Mouse (Mus musculus) hindbrain, embryonic 13.5 days (tissue): ENCODE results near the gene Tbx18. TPM values are rescaled to one million over a fixed set of nuclear protein-coding genes. Genes with fewer than 3 reads are reported as not detected.
A peak's percentile ranks its signal among the peaks of the same experiment; 100 is the strongest.

Experiments used
- ATAC-seq: fragments of 200-750 bp; cut with Nextera tagmentation; 2 replicates; pipeline ENCODE4 v1.8.0; 2017; ENCODE audit warnings: moderate TSS enrichment; ENCODE audit not compliant: low FRiP score
- H3K27ac ChIP-seq: fragments of 300-500 bp; sonication (generic); 2 replicates; pipeline ENCODE4 v1.5.1; 2015; ENCODE audit warnings: inconsistent platforms, mild to moderate bottlenecking, moderate library complexity
- H3K27me3 ChIP-seq: fragments of 300-500 bp; sonication (generic); 2 replicates; pipeline ENCODE4 v1.6.1; 2015; ENCODE audit warnings: mild to moderate bottlenecking, inconsistent platforms
- H3K36me3 ChIP-seq: fragments of 300-500 bp; sonication (generic); 2 replicates; pipeline ENCODE4 v1.6.1; 2015; ENCODE audit warnings: mild to moderate bottlenecking, inconsistent platforms
- H3K4me1 ChIP-seq: fragments of 300-500 bp; sonication (generic); replicated peaks from 2 replicates; pipeline ENCODE4 v1.6.1; 2015; ENCODE audit warnings: inconsistent platforms
- H3K4me2 ChIP-seq: fragments of 300-500 bp; sonication (generic); 2 replicates; pipeline ENCODE4 v1.6.1; 2015; ENCODE audit warnings: inconsistent platforms, mild to moderate bottlenecking, moderate library complexity
- H3K4me3 ChIP-seq: fragments of 300-500 bp; sonication (generic); 2 replicates; pipeline ENCODE4 v1.5.1; 2015; ENCODE audit warnings: mild to moderate bottlenecking, inconsistent platforms
- H3K9ac ChIP-seq: fragments of 300-500 bp; sonication (generic); 2 replicates; pipeline ENCODE4 v1.6.1; 2015; ENCODE audit warnings: mild to moderate bottlenecking, inconsistent platforms
- H3K9me3 ChIP-seq: fragments of 300-500 bp; sonication (generic); 2 replicates; pipeline ENCODE4 v1.6.1; 2016; ENCODE audit warnings: inconsistent platforms
- WGBS: fragments of 180-500 bp; shearing (Covaris S2); methylation state at CpG from one replicate; pipeline ENCODE4 v1.1.7; 2015; 5-methylcytosine and 5-hydroxymethylcytosine counted together
- polyA plus RNA-seq: library from polyadenylated mRNA; unstranded; fragments of >200 nt; fragmentation: Nextera tagmentation; extraction: Ambion mirVana; gene quantifications from 2 replicates; pipeline ENCODE4 v1.2.1, GENCODE M21; 2015

Tbx18 gene
- polyA plus RNA-seq: 1.8 and 2.1 TPM in 2 replicates

DNA sequence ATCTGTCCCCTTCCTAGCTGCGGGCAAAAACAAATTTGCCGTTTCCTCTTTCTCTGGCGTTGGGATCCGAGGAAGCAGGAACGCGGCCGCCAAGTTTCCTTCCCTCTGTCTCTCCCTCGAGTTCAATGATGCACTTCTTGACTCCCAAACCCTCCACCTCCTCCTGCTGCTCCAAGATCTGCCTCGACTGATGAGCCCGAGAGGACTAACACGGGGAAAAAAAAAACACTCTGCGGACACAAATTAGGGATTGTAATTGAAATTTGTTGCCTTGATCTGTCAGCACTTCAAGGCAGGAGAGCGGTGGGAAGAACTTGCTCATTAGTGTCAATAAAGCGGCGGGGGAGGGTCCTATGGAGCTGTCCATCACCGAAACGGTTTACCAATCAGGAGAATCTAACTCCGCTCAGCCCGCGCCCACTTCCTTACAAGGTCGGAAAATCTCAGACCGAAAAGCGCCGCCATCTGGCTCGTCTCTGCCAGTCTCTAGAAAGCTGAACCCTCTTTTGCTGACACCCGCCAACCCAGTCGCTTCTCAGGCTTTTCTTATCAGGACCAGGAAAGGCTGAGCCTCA, at the start of gene Tbx18:
Tbx18 (minus strand) TSS at position 300 of the 575 bp plus-strand sequence.
- Histone ChIP-seq H3K4me1 (peaks cover 24% of the 10 kb centered on the region), H3K36me3 (no peaks in the 10 kb centered on the region), H3K9ac (peak within 1 kb of the TSS; percentile 61), H3K27ac (peak within 1 kb of the TSS; percentile 44; the same call in 1 of the 2 replicates), H3K4me2 (peak within 1 kb of the TSS; percentile 59), H3K9me3 (no peaks in the 10 kb centered on the region), H3K4me3 (peak within 1 kb of the TSS; percentile 39), H3K27me3 (peaks cover 86% of the 10 kb centered on the region)
- whole genome bisulfite sequencing: under 1% methylated on average over 27 of the region's 27 CpGs
- ATAC-seq: peak; percentile 80

DNA sequence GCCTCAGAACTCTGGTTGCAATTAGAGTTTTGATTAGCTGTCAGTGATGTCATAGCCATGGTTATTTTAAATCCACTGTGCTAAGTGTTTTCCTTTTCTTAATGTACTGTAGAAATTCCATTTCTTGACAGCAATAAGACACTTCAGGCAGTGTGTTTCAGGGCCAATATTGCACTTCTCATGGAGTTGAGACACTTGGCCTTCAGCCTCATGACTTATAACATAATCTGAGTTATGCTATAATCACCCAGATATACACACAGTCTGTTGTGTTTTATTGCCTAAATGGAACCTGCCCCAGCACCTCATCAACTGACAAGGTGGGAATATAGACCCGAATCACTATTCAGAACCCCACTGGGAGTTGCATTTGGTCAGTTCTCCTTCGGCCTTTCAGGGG, 42.9 kb upstream of the Tbx18 start:
- H3K36me3 ChIP-seq: no peaks in the 10 kb centered on the region
- no peak overlapping the region for H3K4me2 ChIP-seq
- no peak overlapping the region for H3K9ac ChIP-seq
- no peak for ATAC-seq
- 77% methylated on average over 2 of the region's 2 CpGs for WGBS
- no peak overlapping the region for H3K4me3 ChIP-seq
- no peaks in the 10 kb centered on the region for H3K27me3 ChIP-seq
- no peak overlapping the region for H3K27ac ChIP-seq
- H3K4me1 ChIP-seq: no peaks in the 10 kb centered on the region
- H3K9me3 ChIP-seq: no peaks in the 10 kb centered on the region

DNA sequence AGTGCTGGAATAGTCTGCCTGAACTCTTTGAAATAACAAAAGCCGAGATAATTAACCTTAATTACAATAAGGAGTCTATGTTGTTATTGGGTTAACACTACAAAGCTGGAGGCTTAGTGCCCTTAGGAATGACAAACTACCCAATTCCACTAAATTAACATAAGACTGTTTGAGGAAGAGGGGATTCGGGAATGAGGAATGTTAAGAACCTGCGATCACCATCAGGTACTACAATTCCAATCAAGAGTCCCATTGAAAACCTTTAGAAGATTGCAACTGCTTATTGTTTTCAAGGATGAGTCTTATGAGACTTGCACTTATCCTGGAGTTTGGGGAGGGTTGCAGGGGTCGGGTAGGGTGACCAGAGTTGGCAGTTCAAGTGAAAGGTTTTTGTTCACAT, 24.6 kb upstream of the Tbx18 start:
- no peak overlapping the region for H3K27ac ChIP-seq
- no peak overlapping the region for H3K9ac ChIP-seq
- H3K36me3 ChIP-seq: no peaks in the 10 kb centered on the region
- H3K4me2 ChIP-seq: no peak overlapping the region
- H3K4me3 ChIP-seq: no peak overlapping the region
- no peak for ATAC-seq
- H3K27me3 ChIP-seq: no peaks in the 10 kb centered on the region
- H3K4me1 ChIP-seq: no peaks in the 10 kb centered on the region
- no peaks in the 10 kb centered on the region for H3K9me3 ChIP-seq
- WGBS: 71% methylated on average over 4 of the region's 4 CpGs

DNA sequence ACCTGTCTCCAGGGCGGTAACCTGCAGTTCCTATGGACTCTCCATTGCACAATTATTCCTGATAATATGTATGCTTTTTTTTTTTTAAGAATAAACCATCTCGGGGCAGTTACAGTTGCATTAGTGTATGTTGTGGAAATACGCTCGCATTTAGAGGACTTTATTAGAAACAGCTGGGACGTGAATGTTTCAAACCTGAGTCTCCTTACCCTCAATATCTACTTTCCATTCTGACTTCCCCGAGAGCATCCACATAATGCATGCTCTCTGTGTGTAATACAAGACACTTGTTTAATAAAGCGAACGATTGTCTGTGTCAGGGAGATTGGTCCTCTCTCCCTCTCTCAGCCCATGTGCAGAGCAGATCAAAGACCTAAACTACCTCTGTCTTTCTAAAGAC, 10.5 kb upstream of the Tbx18 start:
- Histone ChIP-seq H3K27ac (no peak overlapping the region), H3K4me1 (peaks cover 17% of the 10 kb centered on the region), H3K36me3 (no peaks in the 10 kb centered on the region), H3K9me3 (no peaks in the 10 kb centered on the region), H3K27me3 (peaks cover 78% of the 10 kb centered on the region), H3K4me3 (no peak overlapping the region), H3K4me2 (no peak overlapping the region), H3K9ac (no peak overlapping the region)
- WGBS: 80% methylated on average over 8 of the region's 8 CpGs
- ATAC-seq: no peak

DNA sequence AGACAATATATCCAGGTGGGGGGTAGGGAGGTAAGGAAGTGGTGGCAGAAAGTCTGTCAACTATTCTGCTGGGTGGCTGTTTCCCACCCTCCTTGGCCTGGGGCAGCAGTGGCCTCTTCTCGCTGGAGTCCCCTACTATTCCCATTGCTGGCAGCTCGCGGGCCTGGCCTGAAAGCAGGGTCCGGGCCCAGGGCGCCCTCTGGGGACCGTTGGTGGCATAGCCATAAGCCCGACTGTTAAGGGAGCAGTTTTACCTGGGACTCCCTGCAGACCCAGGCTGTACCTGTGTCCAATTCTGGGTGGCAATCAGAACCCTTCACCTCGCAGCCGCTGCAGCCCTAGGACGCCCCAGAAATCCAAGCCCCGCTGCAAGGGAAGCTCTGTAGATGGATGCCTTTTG, 9.6 kb upstream of the Tbx18 start:
- Histone ChIP-seq H3K4me3 (peak overlapping the region; percentile 22), H3K27me3 (peaks cover 88% of the 10 kb centered on the region), H3K9me3 (no peaks in the 10 kb centered on the region), H3K4me1 (peaks cover 17% of the 10 kb centered on the region), H3K36me3 (no peaks in the 10 kb centered on the region), H3K27ac (no peak overlapping the region), H3K4me2 (peak overlapping the region; percentile 42), H3K9ac (no peak overlapping the region)
- peak; percentile 73 for ATAC-seq
- WGBS: 1% methylated on average over 8 of the region's 11 CpGs

- H3K4me3 ChIP-seq: peak overlapping the region; percentile 22
- ATAC-seq: peak; percentile 63; the same call in 1 of the 2 replicates
- H3K27ac ChIP-seq: no peak overlapping the region
- peaks cover 17% of the 10 kb centered on the region for H3K4me1 ChIP-seq
- H3K27me3 ChIP-seq: peaks cover 92% of the 10 kb centered on the region
- no peak overlapping the region for H3K9ac ChIP-seq
- no peaks in the 10 kb centered on the region for H3K9me3 ChIP-seq
- under 1% methylated on average over 20 of the region's 20 CpGs for WGBS
- peak overlapping the region; percentile 42 for H3K4me2 ChIP-seq
- H3K36me3 ChIP-seq: no peaks in the 10 kb centered on the region
Observed at GRCm38 (mm10) chr9:87740241-87740645, 9.2 kb upstream of the Tbx18 start.

- no peaks in the 10 kb centered on the region for H3K36me3 ChIP-seq
- H3K4me2 ChIP-seq: peak overlapping the region; percentile 42
- no peak overlapping the region for H3K9ac ChIP-seq
- peak; percentile 53; the same call in 1 of the 2 replicates for ATAC-seq
- peak overlapping the region; percentile 22 for H3K4me3 ChIP-seq
- no peak overlapping the region for H3K27ac ChIP-seq
- H3K27me3 ChIP-seq: peaks cover 95% of the 10 kb centered on the region
- peaks cover 17% of the 10 kb centered on the region for H3K4me1 ChIP-seq
- under 1% methylated on average over 41 of the region's 41 CpGs for WGBS
- no peaks in the 10 kb centered on the region for H3K9me3 ChIP-seq
Observed at GRCm38 (mm10) chr9:87739543-87740161, 8.6 kb upstream of the Tbx18 start.

GRCm38 (mm10) chr9:87738766-87739542, 7.9 kb upstream of the Tbx18 start:
- peak overlapping the region; percentile 22; the same call in 1 of the 2 replicates for H3K4me3 ChIP-seq
- no peak overlapping the region for H3K27ac ChIP-seq
- no peak overlapping the region for H3K9ac ChIP-seq
- peaks cover 99% of the 10 kb centered on the region for H3K27me3 ChIP-seq
- no peaks in the 10 kb centered on the region for H3K9me3 ChIP-seq
- H3K4me1 ChIP-seq: peaks cover 17% of the 10 kb centered on the region
- under 1% methylated on average over 39 of the region's 39 CpGs for WGBS
- no peak for ATAC-seq
- H3K36me3 ChIP-seq: no peaks in the 10 kb centered on the region
- peak overlapping the region; percentile 42; the same call in 1 of the 2 replicates for H3K4me2 ChIP-seq

GRCm38 (mm10) chr9:87738123-87738522, 7.1 kb upstream of the Tbx18 start:
- Histone ChIP-seq H3K36me3 (no peaks in the 10 kb centered on the region), H3K4me2 (no peak overlapping the region), H3K27me3 (peaks cover 98% of the 10 kb centered on the region), H3K9ac (no peak overlapping the region), H3K27ac (no peak overlapping the region), H3K9me3 (no peaks in the 10 kb centered on the region), H3K4me3 (no peak overlapping the region), H3K4me1 (peaks cover 17% of the 10 kb centered on the region)
- WGBS: 1% methylated on average over 13 of the region's 13 CpGs
- no peak for ATAC-seq

DNA sequence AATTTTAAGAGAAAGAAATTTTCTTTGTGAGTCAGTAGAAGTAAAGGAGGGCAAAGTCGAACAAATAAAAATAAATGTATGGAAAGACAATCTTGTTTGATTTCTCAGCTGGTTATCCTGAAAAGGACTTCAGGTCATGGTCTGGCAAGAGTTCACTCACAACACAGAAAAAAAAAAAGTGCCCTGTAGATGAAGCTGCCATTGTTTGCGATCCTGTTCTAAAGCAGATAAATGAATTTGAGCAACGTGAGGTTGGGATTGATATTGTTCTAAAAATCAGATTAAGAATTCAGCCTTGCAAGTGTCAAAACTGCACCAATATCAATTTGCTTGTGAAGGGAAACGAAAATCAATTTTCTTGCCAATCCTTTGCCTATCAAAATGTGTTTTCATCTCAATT, 6.2 kb upstream of the Tbx18 start:
- ATAC-seq: no peak

DNA sequence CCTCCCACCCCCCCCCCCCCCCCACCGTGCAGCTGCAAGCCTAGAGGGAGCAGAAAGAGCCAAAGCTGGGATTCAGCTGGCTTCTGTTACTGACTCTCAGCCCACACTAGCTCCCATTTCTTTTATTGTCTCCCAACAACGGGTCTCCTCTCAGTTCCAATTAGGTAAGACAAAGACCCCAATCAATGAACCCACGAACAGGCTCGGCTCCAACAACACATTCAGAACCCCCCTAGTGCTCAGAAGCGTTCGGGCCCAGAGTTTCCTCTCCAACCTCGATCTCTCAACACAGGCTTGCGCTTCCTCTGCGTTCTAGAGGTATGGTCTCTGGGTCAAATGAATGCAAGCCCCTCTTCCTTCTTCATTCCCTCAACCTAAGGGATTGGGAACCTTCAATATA, 4.0 kb upstream of the Tbx18 start:
- 5% methylated on average over 9 of the region's 9 CpGs for WGBS
- no peaks in the 10 kb centered on the region for H3K9me3 ChIP-seq
- no peak overlapping the region for H3K4me3 ChIP-seq
- no peak overlapping the region for H3K9ac ChIP-seq
- peaks cover 26% of the 10 kb centered on the region for H3K4me1 ChIP-seq
- peaks cover 94% of the 10 kb centered on the region for H3K27me3 ChIP-seq
- no peak overlapping the region for H3K27ac ChIP-seq
- no peak overlapping the region for H3K4me2 ChIP-seq
- no peaks in the 10 kb centered on the region for H3K36me3 ChIP-seq
- ATAC-seq: no peak

More for the DNA sequence above, 6.2 kb upstream of the Tbx18 start:
- no peak overlapping the region for H3K4me2 ChIP-seq
- no peak overlapping the region for H3K4me3 ChIP-seq
- H3K27me3 ChIP-seq: peaks cover 98% of the 10 kb centered on the region
- no peak overlapping the region for H3K9ac ChIP-seq
- WGBS: 6% methylated on average over 4 of the region's 4 CpGs
- H3K27ac ChIP-seq: no peak overlapping the region
- H3K36me3 ChIP-seq: no peaks in the 10 kb centered on the region
- peaks cover 17% of the 10 kb centered on the region for H3K4me1 ChIP-seq
- H3K9me3 ChIP-seq: no peaks in the 10 kb centered on the region

DNA sequence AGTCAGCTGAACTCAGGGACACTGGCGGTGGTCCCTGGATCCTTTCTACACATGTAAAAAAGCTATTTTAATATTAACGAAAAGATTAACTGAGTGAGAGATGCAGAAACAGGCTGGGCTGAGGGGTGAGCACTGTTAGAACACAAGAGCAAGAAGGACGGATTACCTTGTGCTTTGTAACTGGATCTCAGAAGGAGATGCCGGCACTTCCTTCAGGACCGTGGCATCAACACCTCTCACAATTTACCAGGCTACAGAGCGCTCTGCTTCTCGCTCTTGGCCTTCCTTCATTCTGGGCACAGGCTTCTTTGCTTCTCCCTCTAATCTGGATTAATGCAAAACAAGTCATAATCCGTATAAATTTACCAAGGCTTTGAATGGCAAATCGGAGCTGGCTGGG, 3.6 kb upstream of the Tbx18 start:
- no peak overlapping the region for H3K4me3 ChIP-seq
- H3K27me3 ChIP-seq: peaks cover 94% of the 10 kb centered on the region
- WGBS: 4% methylated on average over 9 of the region's 9 CpGs
- ATAC-seq: no peak
- no peak overlapping the region for H3K9ac ChIP-seq
- H3K27ac ChIP-seq: no peak overlapping the region
- no peak overlapping the region for H3K4me2 ChIP-seq
- H3K4me1 ChIP-seq: peaks cover 26% of the 10 kb centered on the region
- no peaks in the 10 kb centered on the region for H3K9me3 ChIP-seq
- no peaks in the 10 kb centered on the region for H3K36me3 ChIP-seq
